Mouse (Mus musculus): ENCODE measurements around the gene Efcab6. TPM values are rescaled to one million over a fixed set of nuclear protein-coding genes. Genes with fewer than 3 reads are reported as not detected.

Efcab6 gene
- total RNA-seq, 2 experiments from 2014 or later: 5.0 to 6.7 TPM

- DNase-seq (ENCODE audit: low spot score): no peak
Measured at GRCm38 (mm10) chr15:83883821-83884220, 181.4 kb downstream of the Efcab6 start.

GRCm38 (mm10) chr15:83879845-83880244, 185.3 kb downstream of the Efcab6 start:
- no peak for DNase-seq (ENCODE audit: low spot score)

GRCm38 (mm10) chr15:83877898-83878297, 187.3 kb downstream of the Efcab6 start:
- no peak for DNase-seq (ENCODE audit: low spot score)

- DNase-seq (ENCODE audit: low spot score): no peak
Measured at GRCm38 (mm10) chr15:83877155-83877866, 187.9 kb downstream of the Efcab6 start.

GRCm38 (mm10) chr15:83870936-83871335, 194.2 kb downstream of the Efcab6 start:
- no peak for DNase-seq (ENCODE audit: low spot score)

- DNase-seq (ENCODE audit: low spot score): peak; percentile 20
Measured at GRCm38 (mm10) chr15:83865626-83866025, 199.6 kb downstream of the Efcab6 start.

- DNase-seq (ENCODE audit: low spot score): peak; percentile 64
Measured at GRCm38 (mm10) chr15:83857129-83857528, 208.1 kb downstream of the Efcab6 start.

GRCm38 (mm10) chr15:83853400-83853811, 211.8 kb downstream of the Efcab6 start:
- DNase-seq (ENCODE audit: low spot score): no peak

GRCm38 (mm10) chr15:83848193-83848592, 217.0 kb downstream of the Efcab6 start:
- DNase-seq (ENCODE audit: low spot score): no peak

- no peak for DNase-seq (ENCODE audit: low spot score)
Measured at GRCm38 (mm10) chr15:83847512-83847911, 217.7 kb downstream of the Efcab6 start.

- DNase-seq (ENCODE audit: low spot score): no peak
Measured at GRCm38 (mm10) chr15:83846592-83846991, 218.6 kb downstream of the Efcab6 start.

GRCm38 (mm10) chr15:83845734-83846133, 219.4 kb downstream of the Efcab6 start:
- no peak for DNase-seq (ENCODE audit: low spot score)

GRCm38 (mm10) chr15:83842915-83843789, 222.0 kb downstream of the Efcab6 start:
- DNase-seq (ENCODE audit: low spot score): no peak

- no peak for DNase-seq (ENCODE audit: low spot score)
Measured at GRCm38 (mm10) chr15:83842419-83842818, 222.8 kb downstream of the Efcab6 start.

GRCm38 (mm10) chr15:83840950-83841719, 224.0 kb downstream of the Efcab6 start:
- no peak for DNase-seq (ENCODE audit: low spot score)

- DNase-seq (ENCODE audit: low spot score): no peak
Measured at GRCm38 (mm10) chr15:83832265-83832664, 232.9 kb downstream of the Efcab6 start.

GRCm38 (mm10) chr15:83829226-83829625, 236.0 kb downstream of the Efcab6 start:
- no peak for DNase-seq (ENCODE audit: low spot score)

GRCm38 (mm10) chr15:83828011-83828410, 237.2 kb downstream of the Efcab6 start:
- DNase-seq (ENCODE audit: low spot score): no peak
